Mouse (Mus musculus): ENCODE measurements around the gene Fam83g. TPM values are rescaled to one million over a fixed set of nuclear protein-coding genes. Genes with fewer than 3 reads are reported as not detected.
A peak's percentile ranks its signal among the peaks of the same experiment; 100 is the strongest.

The Fam83g gene
- polyA plus RNA-seq, 2 experiments: 3.9 to 4.4 TPM

GRCm38 (mm10) chr11:61671781-61672383 lies 12.0 kb upstream of the Fam83g start:
- no peak overlapping the region for H3K4me2 ChIP-seq (ENCODE audit: low read depth)

GRCm38 (mm10) chr11:61673686-61674085 lies 10.2 kb upstream of the Fam83g start:
- H3K27ac ChIP-seq: no peak overlapping the region
- 38% methylated on average over 8 of the region's 8 CpGs for WGBS (ENCODE audit: insufficient replicate concordance)
- no peaks in the 10 kb centered on the region for H3K4me1 ChIP-seq (replicated peaks; ENCODE audit: control insufficient read depth in 2 of 2, insufficient read depth in 2 of 2, low read length in 1 of 2)
- no peak overlapping the region for H3K4me3 ChIP-seq (ENCODE audit: insufficient read depth in 1 of 2, low read depth in 2 of 2, low read length in 2 of 2)
- no peak overlapping the region for H3K9ac ChIP-seq (replicated peaks)
- no peaks in the 10 kb centered on the region for H3K27me3 ChIP-seq (ENCODE audit: control insufficient read depth, insufficient read depth, low read length)
- TF ChIP-seq EP300 (IDR thresholded peaks at IDR 0.05; ENCODE audit: low read depth) (no peak), CTCF (IDR thresholded peaks at IDR 0.05; ENCODE audit: low read depth) (peak; percentile 72)
- no peak for ATAC-seq (ENCODE audit: insufficient read depth)
- H3K36me3 ChIP-seq (replicated peaks; ENCODE audit: control insufficient read depth, insufficient read depth, low read depth): no peaks in the 10 kb centered on the region
- no peak overlapping the region for H3K4me2 ChIP-seq (ENCODE audit: low read depth)
- no peaks in the 10 kb centered on the region for H3K9me3 ChIP-seq (ENCODE audit: control insufficient read depth, low read length)
- no peak for DNase-seq (ENCODE audit: low read depth in 3 of 3, low spot score in 3 of 3)

More at GRCm38 (mm10) chr11:61671781-61672383, 12.0 kb upstream of the Fam83g start:
- DNase-seq (ENCODE audit: low read depth in 3 of 3, low spot score in 3 of 3) (no peak), ATAC-seq (ENCODE audit: insufficient read depth) (no peak)
- 72% methylated on average over 19 of the region's 19 CpGs for WGBS (ENCODE audit: insufficient replicate concordance)
- no peaks in the 10 kb centered on the region for H3K27me3 ChIP-seq (ENCODE audit: control insufficient read depth, insufficient read depth, low read length)
- no peak overlapping the region for H3K9ac ChIP-seq (replicated peaks)
- H3K9me3 ChIP-seq (ENCODE audit: control insufficient read depth, low read length): no peaks in the 10 kb centered on the region
- H3K36me3 ChIP-seq (replicated peaks; ENCODE audit: control insufficient read depth, insufficient read depth, low read depth): no peaks in the 10 kb centered on the region
- H3K27ac ChIP-seq: no peak overlapping the region
- TF ChIP-seq CTCF (IDR thresholded peaks at IDR 0.05; ENCODE audit: low read depth) (no peak), EP300 (IDR thresholded peaks at IDR 0.05; ENCODE audit: low read depth) (no peak)
- no peak overlapping the region for H3K4me3 ChIP-seq (ENCODE audit: insufficient read depth in 1 of 2, low read depth in 2 of 2, low read length in 2 of 2)
- no peaks in the 10 kb centered on the region for H3K4me1 ChIP-seq (replicated peaks; ENCODE audit: control insufficient read depth in 2 of 2, insufficient read depth in 2 of 2, low read length in 1 of 2)

DNA sequence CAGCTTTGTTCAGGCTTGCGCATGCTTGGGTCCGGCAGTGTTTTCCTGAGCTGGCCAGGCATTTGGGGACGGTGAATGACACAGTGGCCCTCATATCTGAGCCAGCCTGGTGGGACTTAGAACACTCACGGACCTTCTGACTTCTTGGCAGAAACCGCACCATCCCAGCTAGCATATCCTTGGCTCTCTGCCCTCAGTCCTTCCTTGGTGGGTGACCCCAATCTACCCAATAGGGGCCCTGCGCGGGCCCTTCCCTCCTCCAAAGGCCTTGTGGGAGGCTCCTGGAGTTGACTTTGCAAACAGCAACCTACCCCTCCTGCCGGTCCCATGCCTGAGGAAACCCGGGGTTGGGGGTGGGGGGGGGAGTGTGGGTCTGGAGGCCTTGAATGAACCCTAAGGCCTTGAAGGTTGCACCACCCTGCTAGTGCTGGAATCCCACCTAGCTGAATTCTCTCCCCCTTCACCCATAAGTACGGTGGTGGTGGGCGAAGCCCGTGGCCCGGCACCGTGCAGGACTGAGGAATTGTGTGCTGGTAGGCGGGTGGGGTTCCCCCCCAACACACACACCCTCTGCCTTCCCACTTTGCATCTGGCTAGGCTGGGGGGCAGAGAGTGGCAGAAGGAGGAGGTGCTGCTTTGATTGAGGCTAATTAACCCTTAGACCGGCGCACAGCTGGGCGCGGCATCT lies 9.6 kb upstream of the Fam83g start:
- Histone ChIP-seq H3K36me3 (replicated peaks; ENCODE audit: control insufficient read depth, insufficient read depth, low read depth) (no peaks in the 10 kb centered on the region), H3K9me3 (ENCODE audit: control insufficient read depth, low read length) (no peaks in the 10 kb centered on the region), H3K4me3 (ENCODE audit: insufficient read depth in 1 of 2, low read depth in 2 of 2, low read length in 2 of 2) (no peak overlapping the region), H3K4me2 (ENCODE audit: low read depth) (no peak overlapping the region), H3K27me3 (ENCODE audit: control insufficient read depth, insufficient read depth, low read length) (no peaks in the 10 kb centered on the region), H3K27ac (no peak overlapping the region), H3K9ac (replicated peaks) (no peak overlapping the region), H3K4me1 (replicated peaks; ENCODE audit: control insufficient read depth in 2 of 2, insufficient read depth in 2 of 2, low read length in 1 of 2) (no peaks in the 10 kb centered on the region)
- DNase-seq (ENCODE audit: low read depth in 3 of 3, low spot score in 3 of 3) (no peak), ATAC-seq (ENCODE audit: insufficient read depth) (no peak)
- 40% methylated on average over 19 of the region's 19 CpGs for WGBS (ENCODE audit: insufficient replicate concordance)
- TF ChIP-seq EP300 (IDR thresholded peaks at IDR 0.05; ENCODE audit: low read depth) (no peak), CTCF (IDR thresholded peaks at IDR 0.05; ENCODE audit: low read depth) (no peak)

- no peak overlapping the region for H3K27ac ChIP-seq
- no peak for ATAC-seq (ENCODE audit: insufficient read depth)
These were observed 9.1 kb upstream of the Fam83g start for GRCm38 (mm10) chr11:61674839-61675159.

GRCm38 (mm10) chr11:61675332-61675731 lies 8.6 kb upstream of the Fam83g start:
- ATAC-seq (ENCODE audit: insufficient read depth): no peak
- Histone ChIP-seq H3K4me1 (replicated peaks; ENCODE audit: control insufficient read depth in 2 of 2, insufficient read depth in 2 of 2, low read length in 1 of 2) (no peaks in the 10 kb centered on the region), H3K27ac (no peak overlapping the region), H3K9ac (replicated peaks) (no peak overlapping the region), H3K27me3 (ENCODE audit: control insufficient read depth, insufficient read depth, low read length) (no peaks in the 10 kb centered on the region; the same call in 1 of the 2 replicates), H3K4me2 (ENCODE audit: low read depth) (no peak overlapping the region), H3K9me3 (ENCODE audit: control insufficient read depth, low read length) (no peaks in the 10 kb centered on the region), H3K36me3 (replicated peaks; ENCODE audit: control insufficient read depth, insufficient read depth, low read depth) (no peaks in the 10 kb centered on the region), H3K4me3 (ENCODE audit: insufficient read depth in 1 of 2, low read depth in 2 of 2, low read length in 2 of 2) (no peak overlapping the region)
- no peak for TF ChIP-seq EP300 (IDR thresholded peaks at IDR 0.05; ENCODE audit: low read depth)
- no peak for TF ChIP-seq CTCF (IDR thresholded peaks at IDR 0.05; ENCODE audit: low read depth)
- WGBS (ENCODE audit: insufficient replicate concordance): 39% methylated on average over 2 of the region's 2 CpGs
- DNase-seq (ENCODE audit: low read depth in 3 of 3, low spot score in 3 of 3): no peak

More at GRCm38 (mm10) chr11:61674839-61675159, 9.1 kb upstream of the Fam83g start:
- no peak overlapping the region for H3K4me3 ChIP-seq (ENCODE audit: insufficient read depth in 1 of 2, low read depth in 2 of 2, low read length in 2 of 2)
- 18% methylated on average over 8 of the region's 8 CpGs for WGBS (ENCODE audit: insufficient replicate concordance)
- no peak for DNase-seq (ENCODE audit: low read depth in 3 of 3, low spot score in 3 of 3)
- no peaks in the 10 kb centered on the region; the same call in 1 of the 2 replicates for H3K27me3 ChIP-seq (ENCODE audit: control insufficient read depth, insufficient read depth, low read length)
- H3K4me1 ChIP-seq (replicated peaks; ENCODE audit: control insufficient read depth in 2 of 2, insufficient read depth in 2 of 2, low read length in 1 of 2): no peaks in the 10 kb centered on the region
- H3K36me3 ChIP-seq (replicated peaks; ENCODE audit: control insufficient read depth, insufficient read depth, low read depth): no peaks in the 10 kb centered on the region
- no peak overlapping the region for H3K9ac ChIP-seq (replicated peaks)
- H3K9me3 ChIP-seq (ENCODE audit: control insufficient read depth, low read length): no peaks in the 10 kb centered on the region
- H3K4me2 ChIP-seq (ENCODE audit: low read depth): no peak overlapping the region
- TF ChIP-seq EP300 (IDR thresholded peaks at IDR 0.05; ENCODE audit: low read depth) (no peak), CTCF (IDR thresholded peaks at IDR 0.05; ENCODE audit: low read depth) (peak; percentile 64)
